Mouse (Mus musculus): ENCODE measurements around the gene Smyd3. TPM values are rescaled to one million over a fixed set of nuclear protein-coding genes. Genes with fewer than 3 reads are reported as not detected.

The Smyd3 gene
- polyA plus RNA-seq, 1 experiment from 2014 or later, result 5.8 TPM

DNA sequence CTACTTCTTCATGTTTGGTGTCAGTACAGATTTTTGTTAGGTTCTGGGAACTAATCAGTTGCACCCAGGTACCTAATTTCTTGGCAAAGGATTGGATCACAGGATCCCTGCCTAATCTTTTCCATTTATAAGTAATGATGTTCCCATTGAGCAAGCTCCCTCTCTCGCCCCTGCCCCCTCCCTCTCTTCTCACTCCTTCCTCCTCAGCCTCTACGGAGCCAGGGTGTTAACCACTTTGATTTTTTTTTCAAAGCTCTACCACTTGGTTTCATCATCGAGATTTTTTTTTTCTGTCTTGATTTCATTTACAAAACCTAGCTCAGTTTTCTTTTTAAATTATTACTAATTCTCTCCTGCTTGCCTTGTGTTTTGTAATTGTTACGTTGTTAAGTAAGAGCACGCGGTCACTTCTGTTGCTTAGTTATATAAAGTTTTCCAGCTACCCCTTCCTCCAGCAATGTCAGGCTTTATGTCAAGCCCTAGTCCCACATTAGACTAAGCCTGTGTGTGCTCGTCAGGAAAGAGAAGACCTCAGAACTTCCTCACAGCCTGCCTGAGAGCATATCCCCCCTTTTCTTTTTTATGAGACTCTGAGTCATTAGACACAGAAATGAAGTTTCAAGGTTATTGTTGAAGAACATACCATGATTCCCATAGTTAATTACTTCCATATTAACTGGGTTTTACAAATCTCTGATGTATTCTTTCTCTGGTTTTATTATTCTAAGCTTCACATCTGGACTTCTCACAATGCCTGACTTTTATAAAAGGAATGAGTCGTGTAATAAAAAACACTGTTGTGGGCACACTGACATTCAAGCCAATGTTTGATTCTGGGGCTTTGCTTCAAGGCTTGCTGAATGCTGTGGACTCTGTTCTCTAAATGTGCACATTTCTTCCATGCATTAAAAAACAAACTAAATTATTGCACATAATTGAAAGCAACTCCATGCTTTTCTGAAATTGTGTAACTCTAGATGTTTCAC lies 156.1 kb downstream of the Smyd3 start:
- H3K36me3 ChIP-seq (ENCODE audit: insufficient read depth, low read length), result no peaks in the 10 kb centered on the region
- no peak overlapping the region for H3K4me2 ChIP-seq (replicated peaks; ENCODE audit: low read depth, low read length)
- WGBS, result 59% methylated on average over 8 of the region's 8 CpGs
- no peaks in the 10 kb centered on the region for H3K27me3 ChIP-seq (replicated peaks; ENCODE audit: insufficient read depth, low read length)
- H3K9ac ChIP-seq (replicated peaks; ENCODE audit: low read depth), result no peak overlapping the region
- H3K4me3 ChIP-seq (ENCODE audit: low read depth, low read length), result no peak overlapping the region
- H3K9me3 ChIP-seq (ENCODE audit: low read length), result no peaks in the 10 kb centered on the region
- TF ChIP-seq EP300 (IDR thresholded peaks at IDR 0.05) (no peak), CTCF (IDR thresholded peaks at IDR 0.05) (no peak)
- H3K4me1 ChIP-seq (ENCODE audit: insufficient read depth, low read depth, low read length), result no peaks in the 10 kb centered on the region
- no peak for DNase-seq (ENCODE audit: low spot score)
- no peak for ATAC-seq
- no peak overlapping the region for H3K27ac ChIP-seq (ENCODE audit: low read length)

DNA sequence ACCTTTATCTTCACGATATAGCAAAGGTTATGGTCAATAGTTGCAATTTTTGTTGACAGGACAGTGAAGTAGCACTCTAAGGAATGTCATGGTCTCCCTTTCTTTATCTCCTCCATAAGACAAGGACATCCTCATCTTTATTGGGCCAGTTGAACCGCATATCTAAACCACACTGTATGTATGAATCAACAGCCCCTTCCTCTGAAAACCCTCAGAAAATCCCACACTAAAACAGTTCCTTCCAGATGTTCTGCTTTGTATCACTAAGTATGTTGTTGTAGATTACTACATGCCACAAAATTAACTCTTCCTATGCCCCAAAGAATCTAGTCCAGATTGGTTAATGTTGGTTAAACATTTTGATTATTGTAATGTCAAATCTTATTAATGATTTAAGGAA lies 160.7 kb downstream of the Smyd3 start:
- Histone ChIP-seq H3K27ac (ENCODE audit: low read length) (no peak overlapping the region), H3K4me3 (ENCODE audit: low read depth, low read length) (no peak overlapping the region), H3K36me3 (ENCODE audit: insufficient read depth, low read length) (no peaks in the 10 kb centered on the region), H3K27me3 (replicated peaks; ENCODE audit: insufficient read depth, low read length) (no peaks in the 10 kb centered on the region), H3K9me3 (ENCODE audit: low read length) (no peaks in the 10 kb centered on the region), H3K4me2 (replicated peaks; ENCODE audit: low read depth, low read length) (no peak overlapping the region), H3K9ac (replicated peaks; ENCODE audit: low read depth) (no peak overlapping the region), H3K4me1 (ENCODE audit: insufficient read depth, low read depth, low read length) (no peaks in the 10 kb centered on the region)
- DNase-seq (ENCODE audit: low spot score) (no peak), ATAC-seq (no peak)
- 83% methylated on average over 2 of the region's 2 CpGs for WGBS
- TF ChIP-seq EP300 (IDR thresholded peaks at IDR 0.05) (no peak), CTCF (IDR thresholded peaks at IDR 0.05) (no peak)

DNA sequence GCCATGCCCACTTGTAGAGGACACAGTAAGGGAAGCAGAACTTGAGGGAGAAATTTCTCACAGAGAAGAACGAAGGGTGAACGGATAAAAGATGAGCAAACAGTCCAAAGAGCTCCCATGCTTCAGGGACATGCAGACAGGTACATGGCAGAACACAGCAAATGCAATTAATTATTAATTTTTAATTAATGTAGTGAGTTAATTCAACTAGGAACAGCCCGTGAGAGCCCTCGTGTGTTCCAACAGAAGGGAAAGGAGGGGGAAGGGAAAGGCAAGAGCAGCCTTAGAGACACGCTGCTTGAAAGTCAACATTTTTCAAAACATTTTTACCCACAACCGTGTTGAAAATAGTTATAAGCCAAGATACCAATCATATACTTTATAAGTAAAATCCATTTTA lies 163.6 kb downstream of the Smyd3 start:
- Histone ChIP-seq H3K4me1 (ENCODE audit: insufficient read depth, low read depth, low read length) (no peaks in the 10 kb centered on the region), H3K27me3 (replicated peaks; ENCODE audit: insufficient read depth, low read length) (no peaks in the 10 kb centered on the region), H3K36me3 (ENCODE audit: insufficient read depth, low read length) (no peaks in the 10 kb centered on the region), H3K4me3 (ENCODE audit: low read depth, low read length) (no peak overlapping the region), H3K9ac (replicated peaks; ENCODE audit: low read depth) (no peak overlapping the region), H3K9me3 (ENCODE audit: low read length) (no peaks in the 10 kb centered on the region), H3K4me2 (replicated peaks; ENCODE audit: low read depth, low read length) (no peak overlapping the region), H3K27ac (ENCODE audit: low read length) (no peak overlapping the region)
- ATAC-seq (no peak), DNase-seq (ENCODE audit: low spot score) (no peak)
- 81% methylated on average over 6 of the region's 6 CpGs for WGBS
- TF ChIP-seq CTCF (IDR thresholded peaks at IDR 0.05), result no peak
- no peak for TF ChIP-seq EP300 (IDR thresholded peaks at IDR 0.05)

DNA sequence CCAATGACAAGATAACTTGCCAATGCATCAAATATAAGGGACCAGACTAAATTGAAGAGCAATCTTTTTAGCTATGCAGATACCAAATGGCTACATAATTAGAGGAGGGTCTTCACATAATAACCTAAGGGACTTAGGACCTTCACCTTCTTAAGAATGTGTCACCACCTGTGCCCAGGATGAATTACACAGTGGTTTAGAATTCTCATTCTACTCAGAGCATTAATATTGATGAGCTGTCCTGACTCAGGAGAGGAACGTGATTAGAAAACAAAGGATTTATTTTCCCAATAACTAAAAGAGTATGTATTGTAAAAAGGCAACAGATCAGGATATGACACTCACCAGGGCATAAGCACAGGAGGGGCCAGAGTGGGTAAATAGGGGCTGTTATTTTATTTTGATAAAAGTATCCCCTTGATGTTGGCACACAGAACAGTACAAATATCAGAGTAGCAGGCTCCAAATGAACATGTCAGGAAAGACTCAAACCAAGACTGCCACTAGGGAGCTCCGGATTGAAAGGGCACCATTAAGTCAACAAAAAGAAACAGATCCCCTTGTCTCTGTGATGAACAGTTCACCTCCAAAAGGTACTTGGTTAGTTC lies 172.4 kb downstream of the Smyd3 start:
- no peaks in the 10 kb centered on the region for H3K4me1 ChIP-seq (ENCODE audit: insufficient read depth, low read depth, low read length)
- 58% methylated on average over 2 of the region's 2 CpGs for WGBS
- TF ChIP-seq CTCF (IDR thresholded peaks at IDR 0.05) (no peak), EP300 (IDR thresholded peaks at IDR 0.05) (no peak)

DNA sequence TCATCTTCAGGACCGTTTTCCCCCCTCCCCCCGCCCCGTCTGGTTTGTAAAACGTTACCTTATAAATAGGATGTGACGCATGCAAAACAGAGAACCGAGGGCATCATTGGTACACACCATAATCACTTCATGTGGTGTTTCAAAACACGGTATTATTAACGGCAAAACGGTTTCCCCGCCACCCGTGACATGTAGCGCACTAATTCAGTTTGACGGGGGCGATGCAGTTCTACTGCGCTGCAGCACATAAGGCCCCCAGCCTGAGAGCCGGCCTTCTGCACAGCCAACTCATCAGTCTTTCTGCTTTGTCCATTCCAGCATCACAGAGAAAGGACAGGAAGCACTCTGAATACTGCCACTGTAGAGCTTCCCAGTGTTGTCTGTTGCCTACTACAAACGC lies 174.4 kb downstream of the Smyd3 start:
- DNase-seq (ENCODE audit: low spot score), result no peak
- Histone ChIP-seq H3K9ac (replicated peaks; ENCODE audit: low read depth) (no peak overlapping the region), H3K4me1 (ENCODE audit: insufficient read depth, low read depth, low read length) (no peaks in the 10 kb centered on the region)

More for the DNA sequence above, 172.4 kb downstream of the Smyd3 start:
- H3K4me2 ChIP-seq (replicated peaks; ENCODE audit: low read depth, low read length), result no peak overlapping the region
- H3K27me3 ChIP-seq (replicated peaks; ENCODE audit: insufficient read depth, low read length), result no peaks in the 10 kb centered on the region
- no peak for ATAC-seq
- H3K4me3 ChIP-seq (ENCODE audit: low read depth, low read length), result no peak overlapping the region
- no peak overlapping the region for H3K27ac ChIP-seq (ENCODE audit: low read length)
- no peaks in the 10 kb centered on the region for H3K36me3 ChIP-seq (ENCODE audit: insufficient read depth, low read length)
- H3K9me3 ChIP-seq (ENCODE audit: low read length), result no peaks in the 10 kb centered on the region
- no peak overlapping the region for H3K9ac ChIP-seq (replicated peaks; ENCODE audit: low read depth)
- DNase-seq (ENCODE audit: low spot score), result no peak

DNA sequence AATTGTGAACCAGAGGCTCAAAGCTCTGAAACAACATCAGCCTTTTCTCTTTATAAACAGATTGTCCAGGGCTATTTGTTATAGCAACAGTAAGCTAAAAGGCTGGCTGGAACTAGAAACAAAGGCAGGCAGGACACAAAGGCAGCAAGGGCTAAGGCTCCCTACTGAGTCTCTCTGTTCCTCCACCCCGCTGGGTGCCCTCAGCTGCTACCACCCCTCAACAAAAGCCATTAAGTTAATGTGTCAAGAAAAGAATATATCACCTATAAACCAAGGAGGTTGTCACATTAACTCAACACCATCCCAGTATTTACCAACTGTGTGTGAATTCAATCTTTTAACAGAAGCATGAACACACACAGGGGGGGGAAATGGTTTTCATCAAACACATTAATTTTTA lies 176.3 kb downstream of the Smyd3 start:
- no peak for TF ChIP-seq EP300 (IDR thresholded peaks at IDR 0.05)
- TF ChIP-seq CTCF (IDR thresholded peaks at IDR 0.05), result no peak
- ATAC-seq (no peak), DNase-seq (ENCODE audit: low spot score) (no peak)
- H3K4me2 ChIP-seq (replicated peaks; ENCODE audit: low read depth, low read length), result no peak overlapping the region
- WGBS, result 80% methylated on average over 1 of the region's 1 CpGs
- H3K4me1 ChIP-seq (ENCODE audit: insufficient read depth, low read depth, low read length), result no peaks in the 10 kb centered on the region
- H3K27ac ChIP-seq (ENCODE audit: low read length), result no peak overlapping the region
- no peak overlapping the region for H3K9ac ChIP-seq (replicated peaks; ENCODE audit: low read depth)
- no peaks in the 10 kb centered on the region for H3K36me3 ChIP-seq (ENCODE audit: insufficient read depth, low read length)
- no peak overlapping the region for H3K4me3 ChIP-seq (ENCODE audit: low read depth, low read length)
- no peaks in the 10 kb centered on the region for H3K9me3 ChIP-seq (ENCODE audit: low read length)
- no peaks in the 10 kb centered on the region for H3K27me3 ChIP-seq (replicated peaks; ENCODE audit: insufficient read depth, low read length)

More for the DNA sequence above, 174.4 kb downstream of the Smyd3 start:
- Histone ChIP-seq H3K4me3 (ENCODE audit: low read depth, low read length) (no peak overlapping the region), H3K4me2 (replicated peaks; ENCODE audit: low read depth, low read length) (no peak overlapping the region), H3K27me3 (replicated peaks; ENCODE audit: insufficient read depth, low read length) (no peaks in the 10 kb centered on the region), H3K36me3 (ENCODE audit: insufficient read depth, low read length) (no peaks in the 10 kb centered on the region), H3K27ac (ENCODE audit: low read length) (no peak overlapping the region), H3K9me3 (ENCODE audit: low read length) (no peaks in the 10 kb centered on the region)
- TF ChIP-seq CTCF (IDR thresholded peaks at IDR 0.05), result no peak
- no peak for ATAC-seq
- 94% methylated on average over 17 of the region's 17 CpGs for WGBS
